Mouse (Mus musculus): ENCODE measurements at regions not wholly inside any gene's neighbourhood (a gene's known extent, or its start where the extent isn't known, plus 50 kb on each side); places are given as distances from the start of the nearest gene placed in this dataset.

DNA sequence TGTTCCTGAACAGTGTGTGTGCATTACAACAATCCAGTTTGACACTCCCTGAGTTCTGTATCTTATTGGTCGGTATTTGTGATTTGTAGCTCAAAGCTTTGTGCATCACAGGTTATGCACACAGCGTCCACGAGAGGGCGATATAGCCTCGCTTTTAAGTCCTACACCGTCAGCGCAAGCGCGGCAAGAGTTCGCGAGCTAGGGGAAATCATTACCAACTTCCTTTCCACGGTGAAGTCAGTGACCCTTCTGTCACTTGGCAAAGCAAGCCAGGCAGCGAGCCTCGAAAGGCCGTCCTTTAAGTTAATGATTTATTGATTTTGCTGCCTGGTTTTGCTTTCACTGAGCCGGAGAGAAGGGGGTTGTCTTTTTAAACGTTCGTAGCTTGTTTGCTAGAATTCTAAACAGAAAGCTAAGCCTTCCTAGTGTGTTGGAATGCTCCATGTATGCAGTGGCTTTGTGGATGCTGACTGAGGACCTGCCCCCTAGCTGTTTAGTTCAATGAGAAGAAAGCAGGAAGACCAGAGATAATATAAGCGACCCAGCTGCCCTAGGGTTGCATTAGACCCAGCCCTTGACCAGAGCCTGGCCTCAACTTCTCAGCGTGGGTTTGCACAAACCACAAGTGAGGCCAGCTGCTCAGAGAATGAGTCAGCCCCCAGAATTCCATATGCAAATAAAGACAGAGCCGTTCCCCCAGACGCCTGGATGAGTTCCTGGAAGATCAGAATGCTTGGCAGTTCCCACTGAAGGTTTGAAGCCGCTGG lies 79.0 kb upstream of the Ipo5 start:
- DNase-seq, result peak; percentile 94

GRCm38 (mm10) chr14:120834821-120835220 lies 76.2 kb upstream of the Ipo5 start:
- DNase-seq, result no peak

DNA sequence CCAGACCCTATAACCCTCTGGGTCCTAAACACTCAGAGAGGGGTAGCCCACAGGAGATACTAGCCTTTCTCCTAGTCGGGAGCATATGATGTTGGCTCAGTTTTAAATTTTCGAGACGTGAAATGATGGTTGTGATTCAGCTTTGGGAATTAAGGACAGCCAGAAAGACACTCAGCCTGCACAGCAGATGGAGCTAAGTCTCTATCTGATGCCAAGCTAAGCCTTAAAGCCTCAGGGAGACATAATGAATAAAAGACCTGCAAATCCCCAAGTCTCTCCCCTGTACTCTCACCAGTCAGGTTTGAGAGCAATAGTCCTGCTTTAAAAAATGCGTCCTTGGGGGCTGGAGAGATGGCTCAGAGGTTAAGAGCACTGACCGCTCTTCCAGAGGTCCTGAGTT lies 75.3 kb upstream of the Ipo5 start:
- no peak for DNase-seq

DNA sequence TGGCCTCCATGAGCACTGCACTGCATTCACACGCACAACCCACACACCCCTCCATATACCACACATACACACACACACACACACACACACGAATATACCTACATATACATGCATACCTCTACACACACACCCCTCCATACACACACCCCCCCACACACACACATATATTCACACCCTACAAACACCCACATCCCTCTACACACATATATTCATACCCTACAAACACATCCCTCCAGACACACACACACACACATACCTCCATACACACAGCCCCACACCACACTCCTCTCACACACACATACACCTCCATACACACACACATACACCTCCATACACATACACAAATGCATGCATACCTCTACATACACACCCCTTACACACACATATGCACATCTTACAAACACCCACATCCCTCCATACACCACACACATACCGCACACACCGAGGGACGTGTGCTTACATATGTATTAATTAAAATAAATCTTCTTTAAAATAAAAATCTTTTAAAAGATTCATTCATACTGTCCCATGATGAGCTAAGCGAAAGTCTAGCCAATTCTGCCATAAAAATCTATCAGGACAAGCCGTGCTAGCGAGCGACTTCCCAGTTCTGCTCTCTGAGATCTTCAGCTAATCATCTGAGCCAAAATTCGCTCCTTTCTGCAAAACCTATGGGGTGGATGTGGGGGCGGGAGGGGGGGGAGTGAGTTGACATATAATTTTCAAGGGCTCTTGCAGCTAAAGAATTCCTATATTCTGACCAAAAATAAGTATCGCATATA lies 74.3 kb upstream of the Ipo5 start:
- no peak for DNase-seq

- no peak for DNase-seq
These were observed 70.1 kb upstream of the Ipo5 start for GRCm38 (mm10) chr14:120840900-120841299.

- DNase-seq, result peak; percentile 46
These were observed 69.7 kb upstream of the Ipo5 start for GRCm38 (mm10) chr14:120841311-120841710.

DNA sequence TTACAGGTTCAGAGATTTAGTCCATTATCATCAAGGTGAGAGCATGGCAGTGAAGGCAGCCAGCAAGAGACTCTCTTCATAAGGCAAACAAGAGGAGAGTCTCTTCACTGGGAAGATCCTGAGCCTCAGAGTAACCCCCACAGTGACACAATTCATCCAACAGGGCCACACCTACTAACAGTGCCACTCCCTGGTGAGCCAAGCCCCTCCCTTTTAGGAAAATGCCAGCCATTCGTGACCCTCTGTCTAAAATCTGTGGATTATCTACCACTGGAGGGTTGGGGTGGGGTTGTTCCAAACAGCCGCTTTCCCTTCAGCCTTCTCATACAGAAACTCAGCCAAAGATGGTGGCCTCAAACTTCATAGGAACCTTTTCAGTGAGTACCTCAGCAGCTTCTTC lies 65.9 kb upstream of the Ipo5 start:
- no peak for DNase-seq

DNA sequence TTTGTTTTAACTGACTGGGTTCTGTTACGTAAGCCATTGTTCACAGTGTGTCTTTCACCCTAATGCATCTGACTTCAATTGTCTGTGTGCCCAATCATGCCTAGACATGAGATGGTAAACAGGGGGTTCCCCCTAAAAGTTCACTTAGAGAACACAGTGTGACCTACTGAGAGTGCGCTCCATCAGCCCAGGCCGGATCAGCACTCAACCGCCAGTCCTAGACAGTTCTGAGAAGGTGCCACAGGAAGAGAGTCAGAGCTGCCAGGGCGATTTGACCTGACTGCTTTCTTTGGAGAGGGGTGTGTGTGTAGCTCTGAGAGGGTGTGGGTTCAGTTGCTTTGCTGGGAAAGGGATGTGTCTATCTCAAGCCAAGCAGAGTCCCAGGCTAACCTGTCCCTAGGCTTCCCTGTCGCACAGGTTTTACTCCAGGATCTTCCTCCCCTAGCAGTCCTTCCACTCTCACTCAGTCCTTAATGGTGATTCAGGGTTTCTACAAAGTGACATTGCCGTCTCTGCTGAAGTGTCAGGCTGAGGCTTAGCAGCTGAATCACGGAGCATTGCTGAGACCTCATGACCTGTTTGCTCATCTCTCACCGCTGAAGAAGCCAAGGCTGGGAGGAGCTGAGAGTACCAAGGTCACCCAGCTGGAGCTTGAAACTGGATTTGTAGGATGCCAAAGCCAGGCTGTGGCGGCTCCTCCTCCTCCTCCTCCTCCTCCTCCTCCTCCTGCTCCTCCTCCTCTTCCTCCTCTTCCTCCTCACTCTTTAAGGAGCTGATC lies 64.8 kb upstream of the Ipo5 start:
- peak; percentile 59 for DNase-seq

DNA sequence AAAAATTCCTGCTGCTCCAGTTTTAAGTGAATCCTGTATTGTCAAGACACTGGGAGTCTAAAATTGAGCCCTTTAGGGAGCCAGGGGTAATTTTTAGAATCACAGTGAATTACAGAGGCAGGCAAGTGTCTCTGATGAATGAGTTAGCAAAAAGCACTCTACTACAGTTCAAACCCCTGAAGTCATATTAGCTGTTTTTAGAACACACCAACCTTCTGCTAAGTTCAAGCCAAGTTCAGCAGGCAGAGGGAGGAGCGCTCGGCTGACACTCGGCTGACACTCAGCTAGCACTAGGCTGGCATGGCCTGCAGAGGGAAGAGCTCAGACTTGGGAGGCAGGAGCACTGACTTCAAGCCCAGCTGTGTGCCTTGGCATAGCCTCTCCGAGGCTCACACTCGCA lies 64.0 kb upstream of the Ipo5 start:
- peak; percentile 45 for DNase-seq

DNA sequence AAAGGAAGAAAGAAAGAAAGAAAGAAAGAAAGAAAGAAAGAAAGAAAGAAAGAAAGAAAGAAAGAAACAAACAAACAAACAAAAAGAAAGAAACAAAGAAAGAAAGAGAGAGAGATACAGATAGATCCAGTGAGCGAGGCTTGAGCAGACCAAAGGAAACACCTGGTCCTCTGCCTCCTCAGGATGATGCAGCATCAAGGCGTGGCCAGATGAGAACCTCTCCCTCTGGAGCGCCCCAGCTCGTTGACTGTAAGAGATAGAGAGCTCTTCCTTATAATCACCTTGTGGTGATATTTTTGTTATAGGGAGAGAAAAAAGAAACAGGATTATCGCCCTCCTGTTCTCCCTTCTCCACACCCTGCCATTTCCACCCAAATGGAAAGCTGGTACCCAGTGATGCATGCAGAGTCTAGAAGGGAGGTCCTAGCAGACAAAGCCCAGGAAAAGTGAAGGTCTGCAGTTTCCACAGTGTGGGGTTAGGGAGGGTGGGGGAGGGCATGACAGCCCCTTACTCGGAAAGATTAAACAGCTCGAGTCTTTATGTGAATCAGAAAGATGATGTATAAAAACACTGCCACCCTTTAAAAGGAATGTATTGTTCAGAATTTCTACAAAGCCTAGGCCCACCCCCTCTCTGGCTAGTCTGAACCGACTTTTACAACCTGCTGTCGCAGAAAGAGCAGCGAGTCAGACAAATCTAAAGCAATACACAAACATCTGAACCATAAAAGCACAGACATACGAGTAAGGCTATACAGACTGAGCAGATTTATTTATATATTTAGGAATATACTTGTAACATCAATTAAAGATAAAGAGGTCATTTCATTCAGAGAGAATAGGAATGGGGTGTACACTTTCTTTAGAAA lies 62.7 kb upstream of the Ipo5 start:
- DNase-seq, result no peak

GRCm38 (mm10) chr14:120849159-120849558 lies 61.9 kb upstream of the Ipo5 start:
- DNase-seq, result no peak

DNA sequence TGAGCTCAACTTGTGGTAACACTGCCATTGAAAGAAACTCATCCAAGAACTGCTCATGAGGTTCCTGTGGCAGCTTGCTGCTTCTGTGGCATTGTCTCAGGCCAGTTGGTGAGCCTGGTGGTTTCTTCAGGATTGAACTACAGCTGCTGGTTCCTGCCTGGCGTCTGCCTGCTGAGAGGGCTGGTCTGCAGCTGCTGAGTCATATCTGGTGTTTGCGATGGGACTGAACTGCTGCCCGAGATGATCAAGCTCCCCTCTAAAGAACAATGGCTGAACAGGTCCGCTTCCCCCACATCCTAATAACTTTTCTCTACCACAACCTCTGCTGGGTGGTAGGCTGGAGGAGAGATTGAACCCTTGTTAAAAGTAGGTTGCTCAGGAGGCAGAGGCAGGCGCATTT lies 57.4 kb upstream of the Ipo5 start:
- DNase-seq, result no peak

- no peak for DNase-seq
These were observed 56.5 kb upstream of the Ipo5 start for GRCm38 (mm10) chr14:120854559-120854958.

GRCm38 (mm10) chr14:120855181-120855580 lies 55.8 kb upstream of the Ipo5 start:
- DNase-seq, result no peak

All from lung, postnatal 10 days (tissue).